Mouse (Mus musculus): Measurements from ENCODE around the gene Vmn2r55. TPM values are rescaled to one million over a fixed set of nuclear protein-coding genes. Genes with fewer than 3 reads are reported as not detected.

The Vmn2r55 gene
- 0.03 TPM in 1 of 2 replicates, not detected in the other for polyA plus RNA-seq (2012)

GRCm38 (mm10) chr7:12684903-12685302 is at the start of gene Vmn2r55:
Gene Vmn2r55, minus strand, starts transcription at chr7:12685003.

GRCm38 (mm10) chr7:12640219-12640618 is 44.6 kb downstream of the Vmn2r55 start, which contains the start of gene Vmn2r54:
Gene Vmn2r54, minus strand, starts transcription at chr7:12640319.

GRCm38 (mm10) chr7:12608688-12609087 is 76.1 kb downstream of the Vmn2r55 start, which contains the start of gene Vmn2r53:
Gene Vmn2r53, minus strand, starts transcription at chr7:12608788.

Other genes with a start within 250 kb of the Vmn2r55 start
- 1.9 and 2.1 TPM in 2 replicates for gene Zfp606, start 206.7 kb downstream of the Vmn2r55 start, polyA plus RNA-seq (2012)
- gene 2900092C05Rik, start 172.5 kb downstream of the Vmn2r55 start, polyA plus RNA-seq (2012) = not detected in 2 replicates
- gene Vmn2r53, start 76.2 kb downstream of the Vmn2r55 start, polyA plus RNA-seq (2012) = under 0.01 and 0.01 TPM in 2 replicates
- not detected in 2 replicates for gene Vmn2r54, start 44.7 kb downstream of the Vmn2r55 start, polyA plus RNA-seq (2012)
- 0.01 TPM in 1 of 2 replicates, not detected in the other for gene Vmn2r56, start 50.0 kb upstream of the Vmn2r55 start, polyA plus RNA-seq (2012)
- 2.8 and 5.4 TPM in 2 replicates for gene Zscan18, start 118.6 kb upstream of the Vmn2r55 start, polyA plus RNA-seq (2012)
- 0.15 and 0.24 TPM in 2 replicates for gene Zfp329, start 133.9 kb upstream of the Vmn2r55 start, polyA plus RNA-seq (2012)
- 1.4 and 2.0 TPM in 2 replicates for gene Zfp110, start 149.8 kb upstream of the Vmn2r55 start, polyA plus RNA-seq (2012)
- 0.24 and 0.38 TPM in 2 replicates for gene Zfp128, start 196.2 kb upstream of the Vmn2r55 start, polyA plus RNA-seq (2012)
- gene Zscan22, start 212.8 kb upstream of the Vmn2r55 start, polyA plus RNA-seq (2012) = 2.4 and 3.0 TPM in 2 replicates
- 3,057 and 3,219 TPM in 2 replicates for gene Rps5, start 237.3 kb upstream of the Vmn2r55 start, polyA plus RNA-seq (2012)
- gene Rnf225, start 242.4 kb upstream of the Vmn2r55 start, polyA plus RNA-seq (2012) = 2.0 and 2.5 TPM in 2 replicates